Mouse (Mus musculus) heart, embryonic 16.5 days (tissue): ENCODE measurements around the gene P4htm. TPM values are rescaled to one million over a fixed set of nuclear protein-coding genes. Genes with fewer than 3 reads are reported as not detected.

Experiments
- ATAC-seq: fragments of 200-750 bp; cut with Nextera tagmentation; replicated peaks from 2 replicates; pipeline ENCODE4 v1.8.0; 2017; ENCODE audit warnings: moderate number of reproducible peaks; ENCODE audit not compliant: insufficient read depth, low FRiP score; ENCODE audit errors: extremely low read depth
- H3K27ac ChIP-seq: fragments of 300-500 bp; sonication (generic); 2 replicates; pipeline ENCODE4 v1.5.1; 2014; ENCODE audit warnings: mild to moderate bottlenecking, low read length, control low read depth, moderate library complexity
- H3K27me3 ChIP-seq: fragments of 300-500 bp; sonication (generic); 2 replicates; pipeline ENCODE4 v1.6.1; 2014; ENCODE audit warnings: low read length, mixed read lengths; ENCODE audit not compliant: control insufficient read depth, insufficient read depth
- H3K36me3 ChIP-seq: fragments of 300-500 bp; sonication (generic); 2 replicates; pipeline ENCODE4 v1.6.1; 2014; ENCODE audit not compliant: control insufficient read depth, insufficient read depth
- H3K4me1 ChIP-seq: fragments of 300-500 bp; sonication (generic); 2 replicates; pipeline ENCODE4 v1.6.1; 2014; ENCODE audit warnings: low read length, mixed read lengths; ENCODE audit not compliant: control insufficient read depth, insufficient read depth
- H3K4me2 ChIP-seq: fragments of 300-500 bp; sonication (generic); 2 replicates; pipeline ENCODE4 v1.6.1; 2014; ENCODE audit warnings: low read depth, mild to moderate bottlenecking, control low read depth, low read length
- H3K4me3 ChIP-seq: fragments of 300-500 bp; sonication (generic); 2 replicates; pipeline ENCODE4 v1.5.1; 2014; ENCODE audit warnings: mild to moderate bottlenecking, control low read depth, low read length
- H3K9ac ChIP-seq: fragments of 300-500 bp; sonication (generic); 2 replicates; pipeline ENCODE4 v1.6.1; 2014; ENCODE audit warnings: low read length, control low read depth
- H3K9me3 ChIP-seq: fragments of 300-500 bp; sonication (generic); replicated peaks from 2 replicates; pipeline ENCODE4 v1.6.1; 2016; ENCODE audit warnings: low read length; ENCODE audit not compliant: control insufficient read depth
- WGBS: fragments of 180-500 bp; shearing (Covaris S2); extraction: QIAGEN DNeasy Blood & Tissue Kit; methylation state at CpG from one replicate; pipeline ENCODE4 v1.1.7; 2014; 5-methylcytosine and 5-hydroxymethylcytosine counted together
- polyA plus RNA-seq: library from polyadenylated mRNA; unstranded; fragments of >200 nt; fragmentation: Nextera tagmentation; extraction: Ambion mirVana; gene quantifications from 2 replicates; pipeline ENCODE4 v1.2.1, GENCODE M21; 2015

Gene P4htm
- polyA plus RNA-seq, 1 experiment from 2014 or later: 22.0 TPM

DNA sequence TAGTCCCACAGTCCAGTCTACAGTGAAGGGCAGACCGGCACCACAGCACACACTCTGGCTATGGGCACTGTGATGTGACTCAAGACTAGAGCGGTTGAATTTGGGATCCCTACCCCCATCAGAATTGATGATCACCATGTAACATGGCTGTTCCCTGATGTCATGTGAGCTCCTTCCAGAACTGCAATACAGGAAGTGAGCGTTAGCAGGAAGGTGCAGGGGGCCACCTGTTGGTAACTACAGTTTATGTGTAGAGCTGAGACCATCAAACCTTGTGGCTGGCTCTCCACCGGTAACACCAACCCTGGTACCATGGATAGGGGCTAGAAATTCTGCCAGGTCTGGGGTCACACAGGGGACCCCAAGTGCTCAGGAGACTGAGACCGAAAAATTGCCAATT is 8.2 kb downstream of the P4htm start:
- Histone ChIP-seq H3K4me3 (no peak overlapping the region), H3K4me1 (peaks cover 30% of the 10 kb centered on the region), H3K4me2 (no peak overlapping the region), H3K9me3 (no peaks in the 10 kb centered on the region), H3K27me3 (no peaks in the 10 kb centered on the region), H3K36me3 (peaks cover 3% of the 10 kb centered on the region; the same call in 1 of the 2 replicates), H3K9ac (no peak overlapping the region), H3K27ac (peak overlapping the region; percentile 94)
- no peak for ATAC-seq
- 66% methylated on average over 5 of the region's 5 CpGs for WGBS

DNA sequence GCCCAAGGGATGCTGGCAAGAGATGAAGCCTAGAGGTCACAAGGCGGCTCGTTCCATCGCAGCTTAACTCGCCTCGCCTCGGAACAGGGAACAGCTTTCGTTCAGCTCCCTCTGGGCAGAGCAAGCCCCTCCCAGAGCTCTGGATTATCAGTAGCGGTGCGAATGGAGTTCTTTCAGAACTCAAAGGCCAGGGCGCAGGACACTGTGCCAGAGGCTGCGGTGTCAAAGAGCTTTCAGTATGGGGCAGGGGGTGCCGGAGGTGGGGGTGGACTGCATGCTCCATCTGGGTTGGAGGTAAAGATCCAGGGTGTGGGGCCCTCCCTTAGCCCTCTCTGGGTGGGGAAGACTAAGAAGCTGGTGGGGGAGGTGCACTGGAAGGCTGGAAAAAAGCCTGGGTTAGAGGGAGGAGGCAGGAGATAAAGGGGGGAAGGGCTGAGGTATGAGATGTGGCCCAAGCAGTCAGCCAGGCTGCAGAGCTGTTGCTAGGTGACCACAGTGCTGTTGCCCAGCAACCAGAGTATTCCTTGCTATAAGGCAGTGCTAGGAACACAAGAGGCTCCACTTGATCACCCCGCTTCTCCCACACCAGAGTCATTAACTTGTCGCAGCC is 9.8 kb downstream of the P4htm start:
- H3K27me3 ChIP-seq: no peaks in the 10 kb centered on the region
- H3K4me1 ChIP-seq: peaks cover 36% of the 10 kb centered on the region
- H3K4me3 ChIP-seq: peak overlapping the region; percentile 39
- H3K4me2 ChIP-seq: peak overlapping the region; percentile 65
- H3K36me3 ChIP-seq: no peaks in the 10 kb centered on the region; the same call in 1 of the 2 replicates
- peak overlapping the region; percentile 94 for H3K27ac ChIP-seq
- peak overlapping the region; percentile 63 for H3K9ac ChIP-seq
- ATAC-seq: peak; percentile 97
- 9% methylated on average over 14 of the region's 14 CpGs for whole genome bisulfite sequencing
- no peaks in the 10 kb centered on the region for H3K9me3 ChIP-seq

GRCm38 (mm10) chr9:108579344-108579690 is 18.1 kb downstream of the P4htm start:
- WGBS: 55% methylated on average over 5 of the region's 5 CpGs
- Histone ChIP-seq H3K27me3 (no peaks in the 10 kb centered on the region), H3K4me3 (peak overlapping the region; percentile 89; the same call in 1 of the 2 replicates), H3K4me1 (peaks cover 32% of the 10 kb centered on the region), H3K36me3 (peaks cover 9% of the 10 kb centered on the region; the same call in 1 of the 2 replicates), H3K4me2 (peak overlapping the region; percentile 79), H3K9me3 (no peaks in the 10 kb centered on the region), H3K27ac (peak overlapping the region; percentile 90), H3K9ac (peak overlapping the region; percentile 90)
- no peak for ATAC-seq

- no peaks in the 10 kb centered on the region for H3K9me3 ChIP-seq
- peaks cover 9% of the 10 kb centered on the region; the same call in 1 of the 2 replicates for H3K36me3 ChIP-seq
- peaks cover 35% of the 10 kb centered on the region for H3K4me1 ChIP-seq
- H3K27ac ChIP-seq: peak within 1 kb of the TSS; percentile 90
- peak within 1 kb of the TSS; percentile 90 for H3K9ac ChIP-seq
- peak within 1 kb of the TSS; percentile 79 for H3K4me2 ChIP-seq
- peak; percentile 98 for ATAC-seq
- H3K4me3 ChIP-seq: peak within 1 kb of the TSS; percentile 89
- 5% methylated on average over 51 of the region's 51 CpGs for WGBS
- H3K27me3 ChIP-seq: no peaks in the 10 kb centered on the region
Observed at GRCm38 (mm10) chr9:108578545-108579343, 18.7 kb downstream of the P4htm start, which contains the start of gene Wdr6. Gene Wdr6, minus strand, starts transcription at chr9:108578739.

- Histone ChIP-seq H3K9ac (peak overlapping the region; percentile 90), H3K27me3 (no peaks in the 10 kb centered on the region), H3K4me3 (peak overlapping the region; percentile 89), H3K4me2 (peak overlapping the region; percentile 79), H3K27ac (peak overlapping the region; percentile 90), H3K9me3 (no peaks in the 10 kb centered on the region), H3K4me1 (peaks cover 28% of the 10 kb centered on the region), H3K36me3 (peaks cover 14% of the 10 kb centered on the region)
- no peak for ATAC-seq
- under 1% methylated on average over 24 of the region's 24 CpGs for WGBS
Observed at GRCm38 (mm10) chr9:108577934-108578544, 19.4 kb downstream of the P4htm start.

DNA sequence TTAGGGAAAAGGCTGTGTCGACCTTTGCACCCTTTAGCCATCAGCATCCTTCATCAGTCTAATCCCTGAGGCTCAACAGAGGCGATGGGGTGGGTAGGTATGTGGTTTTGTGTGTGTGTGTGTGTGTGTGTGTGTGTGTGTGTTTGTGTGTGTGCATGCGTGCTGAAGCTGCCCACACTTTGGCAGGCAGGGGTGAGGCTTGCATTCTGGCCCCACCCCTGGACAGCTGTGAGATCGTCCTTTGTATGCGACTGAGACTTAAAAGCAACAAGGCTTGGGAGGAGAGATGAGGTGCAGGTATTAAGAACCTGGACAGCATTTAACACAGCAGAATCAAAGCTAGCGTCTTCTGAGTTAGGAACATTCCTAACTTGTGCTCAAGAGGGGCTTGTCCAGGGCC is 20.4 kb downstream of the P4htm start:
- Histone ChIP-seq H3K27ac (no peak overlapping the region), H3K4me2 (peak overlapping the region; percentile 79), H3K27me3 (no peaks in the 10 kb centered on the region), H3K4me1 (peaks cover 26% of the 10 kb centered on the region), H3K9ac (no peak overlapping the region), H3K9me3 (no peaks in the 10 kb centered on the region), H3K36me3 (peaks cover 23% of the 10 kb centered on the region), H3K4me3 (no peak overlapping the region)
- WGBS: 53% methylated on average over 6 of the region's 6 CpGs
- no peak for ATAC-seq

DNA sequence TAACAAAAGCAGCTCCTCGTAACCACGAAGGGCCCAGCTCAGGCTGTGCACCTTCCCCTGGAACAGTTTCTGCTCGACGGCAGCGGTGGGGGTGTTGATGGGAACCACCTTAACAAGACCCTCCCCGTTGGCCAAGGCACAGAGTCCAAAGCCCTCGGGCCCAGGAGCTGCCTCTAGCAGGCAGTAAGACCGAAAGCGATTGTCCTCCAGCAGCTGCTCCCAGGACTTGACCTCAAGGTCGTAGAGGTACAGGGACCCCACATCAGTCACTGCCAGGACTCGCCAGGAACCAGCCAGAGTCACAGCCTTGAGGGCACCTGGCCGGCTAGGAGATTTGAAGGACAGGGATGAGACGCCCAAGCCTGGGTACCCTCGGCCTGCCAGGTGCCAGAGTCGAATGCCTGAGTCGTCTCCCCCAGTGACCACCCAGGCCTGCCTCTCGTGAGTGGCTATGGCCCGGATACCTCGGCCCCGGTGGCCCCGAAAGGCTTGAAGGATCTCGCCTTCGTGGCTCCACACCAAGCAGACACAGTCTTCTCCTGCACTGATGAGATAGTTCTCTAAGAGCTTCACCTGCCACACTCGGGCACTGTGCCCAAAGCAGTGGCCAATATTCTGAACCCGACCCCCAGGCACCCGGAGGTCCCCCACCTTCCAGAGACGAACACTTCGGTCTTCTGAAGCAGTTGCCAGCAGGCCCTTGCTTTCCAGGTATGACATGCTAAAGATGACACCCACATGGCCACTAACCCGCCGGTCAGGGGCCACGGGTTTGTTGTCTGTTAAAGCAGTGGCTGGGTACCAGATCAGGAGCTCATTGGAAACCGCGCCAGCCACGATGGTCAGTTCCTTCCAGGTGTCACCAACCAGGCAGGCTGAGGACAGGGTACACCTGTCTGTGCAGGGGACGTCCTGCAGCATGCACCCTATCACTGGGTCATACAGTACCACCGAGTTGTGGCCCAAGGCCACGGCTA is 21.9 kb downstream of the P4htm start:
- Histone ChIP-seq H3K9me3 (no peaks in the 10 kb centered on the region), H3K36me3 (peaks cover 27% of the 10 kb centered on the region), H3K9ac (0 out of 2 replicates have a peak overlapping the region, but pooled peaks have one; percentile 1), H3K4me3 (no peak overlapping the region), H3K4me1 (peaks cover 27% of the 10 kb centered on the region), H3K27me3 (no peaks in the 10 kb centered on the region), H3K27ac (no peak overlapping the region), H3K4me2 (no peak overlapping the region)
- ATAC-seq: no peak
- 83% methylated on average over 37 of the region's 37 CpGs for WGBS

DNA sequence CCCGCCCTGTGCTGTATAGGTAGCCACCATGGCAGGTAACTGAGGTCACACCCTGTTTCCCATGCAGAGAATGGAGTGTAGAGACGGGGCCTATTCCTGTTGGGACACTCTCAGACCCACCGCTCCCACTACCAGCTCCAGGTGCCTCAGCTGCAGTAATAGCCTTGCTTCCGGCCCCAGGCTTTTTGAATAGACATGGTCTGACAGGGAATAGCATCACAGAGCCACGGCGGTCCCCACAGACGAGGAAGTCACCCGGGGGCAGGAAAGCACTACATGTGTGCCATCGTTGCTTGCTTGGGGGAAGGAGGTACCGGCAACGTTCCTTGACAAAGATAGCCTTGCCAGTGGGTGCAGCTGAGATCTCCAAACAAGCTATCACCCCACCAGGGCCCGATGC is 22.5 kb downstream of the P4htm start:
- peaks cover 27% of the 10 kb centered on the region for H3K36me3 ChIP-seq
- H3K9me3 ChIP-seq: no peaks in the 10 kb centered on the region
- 86% methylated on average over 12 of the region's 12 CpGs for WGBS
- no peaks in the 10 kb centered on the region for H3K27me3 ChIP-seq
- H3K4me1 ChIP-seq: peaks cover 32% of the 10 kb centered on the region
- H3K27ac ChIP-seq: no peak overlapping the region
- no peak overlapping the region for H3K9ac ChIP-seq
- H3K4me3 ChIP-seq: no peak overlapping the region
- ATAC-seq: no peak
- H3K4me2 ChIP-seq: no peak overlapping the region
